Mouse (Mus musculus): ENCODE measurements around the gene Adgrl1.

DNA sequence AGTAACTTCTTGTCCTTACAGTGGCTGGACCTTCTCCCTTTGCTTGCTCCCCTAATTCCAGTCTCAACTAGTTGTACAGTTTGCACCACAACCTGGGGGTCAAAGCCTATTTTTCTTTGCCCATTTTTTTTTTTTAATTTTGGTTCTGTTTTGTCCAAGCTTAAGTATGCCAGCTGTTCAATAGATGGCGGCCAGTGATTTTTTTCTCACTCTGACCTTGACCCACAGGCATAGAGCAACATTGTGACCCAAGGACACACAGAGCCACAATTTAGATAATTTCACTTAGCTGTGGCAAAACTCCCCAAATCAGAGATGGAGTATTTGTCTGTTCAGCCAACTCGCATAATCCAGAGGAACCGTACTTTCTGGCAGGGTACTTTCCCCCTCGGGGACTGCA lies 71.2 kb downstream of the Adgrl1 start:
- TF ChIP-seq POLR2A (IDR thresholded peaks at IDR 0.05; ENCODE audit: insufficient read depth, low read depth, low read length) = no peak
- no peak for TF ChIP-seq CTCF (IDR thresholded peaks at IDR 0.05; ENCODE audit: insufficient read depth, low read depth, low read length)
